Mouse (Mus musculus): ENCODE measurements around the gene Vps35l. TPM values are rescaled to one million over a fixed set of nuclear protein-coding genes. Genes with fewer than 3 reads are reported as not detected.

Vps35l gene
- 67.2 and 68.8 TPM in 2 replicates for polyA plus RNA-seq (2012; rRNA removed)

DNA sequence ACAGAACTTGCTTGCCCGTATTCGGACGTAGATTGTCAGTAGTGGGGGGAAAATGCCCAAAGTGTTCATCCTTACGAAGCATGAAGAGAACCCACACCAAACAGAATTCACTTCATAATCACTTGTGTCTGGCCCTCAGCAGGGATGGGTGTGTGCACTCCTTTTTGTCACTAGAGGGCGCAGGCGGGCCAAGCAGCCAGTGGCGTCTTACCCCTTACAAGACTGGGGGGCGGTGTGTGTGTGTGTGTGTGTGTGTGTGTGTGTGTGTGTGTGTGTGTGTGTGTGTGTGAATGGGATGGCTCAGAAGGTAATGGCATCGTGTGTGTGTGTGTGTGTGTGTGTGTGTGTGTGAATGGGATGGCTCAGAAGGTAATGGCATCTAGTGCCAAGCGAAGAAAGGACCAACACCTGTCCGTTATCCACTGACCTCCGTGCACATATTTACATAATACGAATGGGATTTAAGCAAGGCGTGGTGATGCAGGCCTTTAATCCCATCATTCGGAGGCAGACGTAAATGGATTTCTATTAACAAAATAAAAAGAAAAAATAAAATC lies at the start of gene Vps35l:
TSS of gene Vps35l (plus strand) at position 252 of the 557 bp plus-strand sequence.
- DNase-seq (ENCODE audit: extremely low spot score in 1 of 2, low spot score in 1 of 2), result peak; percentile 69 to 92

DNA sequence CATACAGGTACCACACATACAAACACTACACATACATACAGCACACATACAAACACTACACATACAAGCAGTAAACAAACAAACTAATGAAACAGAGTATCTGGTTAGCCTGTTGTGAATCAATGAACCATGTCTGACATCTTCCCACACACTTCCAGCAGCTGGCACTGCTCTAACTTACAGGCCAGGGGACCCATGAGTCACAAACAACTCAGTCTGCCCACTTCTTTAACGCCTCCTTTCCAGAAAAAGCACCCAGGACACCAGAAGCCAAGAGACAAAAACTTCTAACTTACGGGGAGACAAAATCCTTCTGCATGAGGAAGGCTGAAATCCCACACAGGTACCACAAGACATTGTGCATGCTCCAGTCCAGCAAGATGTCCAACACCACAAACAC lies 48.7 kb upstream of the Vps35l start:
- DNase-seq (ENCODE audit: extremely low spot score in 1 of 2, low spot score in 1 of 2), result peak in 1 of 2 experiments; percentile 59

DNA sequence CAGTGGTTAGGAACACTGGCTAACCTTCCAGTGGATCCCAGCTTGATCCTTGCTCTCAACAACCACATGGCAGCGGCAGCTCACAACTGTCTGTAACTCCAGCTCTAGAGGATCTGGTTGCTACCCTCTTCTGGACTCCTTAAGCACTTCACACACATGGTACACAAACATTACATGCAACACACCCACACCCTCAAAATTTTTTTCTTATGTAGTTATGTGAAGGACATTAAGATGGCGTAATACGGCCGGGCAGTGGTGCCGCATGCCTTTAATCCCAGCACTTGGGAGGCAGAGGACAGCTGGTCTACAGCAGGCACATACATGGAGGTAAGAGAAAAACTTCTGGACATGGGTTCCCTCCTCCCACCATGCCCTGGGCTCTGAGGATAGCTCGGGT lies 43.9 kb upstream of the Vps35l start:
- no peak for DNase-seq (ENCODE audit: extremely low spot score in 1 of 2, low spot score in 1 of 2)

DNA sequence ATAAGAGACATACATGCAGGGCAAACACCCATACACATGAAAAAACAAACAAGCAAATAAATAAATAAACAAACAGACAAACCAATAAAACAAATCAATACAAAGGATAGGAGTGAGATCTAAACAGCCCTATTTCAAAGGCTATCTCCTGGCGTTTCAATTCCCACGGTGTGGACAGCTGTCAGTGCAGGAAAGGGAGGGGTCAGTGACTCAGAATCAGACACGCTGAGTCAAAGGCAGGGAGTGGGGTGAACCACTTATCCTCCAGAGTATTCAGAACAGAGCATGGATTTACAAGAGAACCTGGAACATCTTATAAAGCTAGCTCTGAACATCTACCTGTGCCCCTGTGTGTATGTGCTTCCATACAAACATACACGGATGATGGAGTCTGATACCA lies 42.9 kb upstream of the Vps35l start:
- no peak for DNase-seq (ENCODE audit: extremely low spot score in 1 of 2, low spot score in 1 of 2)

GRCm38 (mm10) chr7:118698882-118699281 lies 41.1 kb upstream of the Vps35l start:
- no peak for DNase-seq (ENCODE audit: extremely low spot score in 1 of 2, low spot score in 1 of 2)

GRCm38 (mm10) chr7:118703144-118703561 lies 36.9 kb upstream of the Vps35l start:
- no peak for DNase-seq (ENCODE audit: extremely low spot score in 1 of 2, low spot score in 1 of 2)

- DNase-seq (ENCODE audit: extremely low spot score in 1 of 2, low spot score in 1 of 2), result no peak
Observed at GRCm38 (mm10) chr7:118704001-118704850, 35.8 kb upstream of the Vps35l start.

DNA sequence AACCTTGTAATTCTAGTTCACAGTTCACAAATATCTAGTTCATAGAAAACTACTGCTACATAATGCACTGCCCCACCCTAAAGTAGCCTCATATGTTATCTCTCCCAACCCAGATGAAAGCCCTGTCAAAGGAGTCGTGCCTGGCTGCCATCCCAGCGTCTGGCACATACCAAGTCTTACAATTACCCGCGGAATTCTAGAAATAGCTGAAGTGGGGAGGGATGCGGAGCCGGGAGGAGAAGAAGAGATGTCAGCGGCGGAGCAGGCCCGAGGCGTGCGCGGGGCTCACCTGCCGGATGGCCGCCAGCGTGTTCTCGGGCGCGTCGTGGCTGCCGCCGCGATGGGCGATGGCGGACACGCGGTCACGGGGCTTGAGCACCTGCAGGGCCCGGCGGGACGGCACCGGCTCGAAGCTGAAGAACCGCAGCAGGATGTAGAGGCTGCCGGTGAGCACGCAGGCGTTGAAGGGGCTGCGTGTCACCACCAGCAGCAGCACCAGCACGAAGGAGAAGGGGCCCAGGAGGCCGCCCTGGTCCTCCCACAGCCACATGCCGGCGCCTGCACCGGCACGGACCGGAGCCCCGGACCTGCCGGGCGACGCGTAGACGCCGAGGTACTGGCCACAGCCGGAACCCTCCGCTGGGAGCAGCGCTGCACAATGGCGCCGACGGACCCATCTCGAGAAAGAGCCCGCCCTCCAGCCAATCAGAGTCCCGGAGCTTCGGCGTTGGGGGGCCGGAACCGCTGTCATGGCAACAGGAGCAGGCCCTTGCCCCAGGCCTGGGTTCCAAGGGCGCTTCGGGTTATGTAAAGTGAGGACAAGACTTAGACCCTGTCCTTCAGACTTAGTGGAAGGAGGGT lies 34.7 kb upstream of the Vps35l start, which contains the start of gene Gde1:
TSS of gene Gde1 (minus strand) at position 678 of the 861 bp plus-strand sequence.
- DNase-seq (ENCODE audit: extremely low spot score in 1 of 2, low spot score in 1 of 2), result peak; percentile 89 to 95

DNA sequence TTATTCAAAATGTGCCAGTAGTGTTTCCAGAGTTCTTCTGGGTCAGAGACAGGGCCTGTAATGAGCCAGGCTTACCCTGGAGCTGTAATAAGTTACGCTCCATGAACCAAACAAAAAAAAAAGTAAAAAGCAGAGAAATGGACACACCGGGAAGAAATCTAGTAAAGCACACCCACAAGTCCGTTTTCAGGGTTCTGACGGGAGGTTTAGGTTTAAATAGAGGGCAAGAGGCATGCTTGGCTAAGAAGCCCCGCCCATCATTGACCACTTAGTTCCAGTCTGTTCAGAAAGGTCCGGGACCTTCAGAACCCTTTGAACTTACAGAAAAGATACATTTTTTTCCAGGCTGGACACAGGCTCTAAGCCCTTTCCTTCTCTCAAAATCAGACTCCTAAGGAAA lies 34.0 kb upstream of the Vps35l start:
- DNase-seq (ENCODE audit: extremely low spot score in 1 of 2, low spot score in 1 of 2), result no peak

GRCm38 (mm10) chr7:118706488-118706887 lies 33.5 kb upstream of the Vps35l start:
- DNase-seq (ENCODE audit: extremely low spot score in 1 of 2, low spot score in 1 of 2), result no peak

DNA sequence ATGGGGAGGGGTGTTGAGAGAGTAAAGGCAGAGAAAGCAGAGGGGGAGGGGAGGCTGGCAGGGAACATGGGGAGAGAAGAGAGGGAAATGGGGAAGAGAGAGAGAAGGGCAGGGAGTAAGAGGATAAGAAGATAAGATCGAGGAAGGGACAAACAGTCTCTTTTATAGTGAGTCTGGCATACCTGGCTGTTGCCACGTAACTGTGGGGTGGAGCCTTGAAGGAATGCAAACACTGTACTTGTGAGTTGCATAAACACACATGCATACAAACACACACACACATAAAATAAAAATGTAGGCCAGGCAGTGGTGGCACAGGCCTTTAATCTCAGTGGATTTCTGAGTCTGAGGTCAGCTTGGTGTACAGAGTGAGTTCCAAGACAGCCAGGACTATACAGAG lies 32.8 kb upstream of the Vps35l start:
- no peak for DNase-seq (ENCODE audit: extremely low spot score in 1 of 2, low spot score in 1 of 2)

DNA sequence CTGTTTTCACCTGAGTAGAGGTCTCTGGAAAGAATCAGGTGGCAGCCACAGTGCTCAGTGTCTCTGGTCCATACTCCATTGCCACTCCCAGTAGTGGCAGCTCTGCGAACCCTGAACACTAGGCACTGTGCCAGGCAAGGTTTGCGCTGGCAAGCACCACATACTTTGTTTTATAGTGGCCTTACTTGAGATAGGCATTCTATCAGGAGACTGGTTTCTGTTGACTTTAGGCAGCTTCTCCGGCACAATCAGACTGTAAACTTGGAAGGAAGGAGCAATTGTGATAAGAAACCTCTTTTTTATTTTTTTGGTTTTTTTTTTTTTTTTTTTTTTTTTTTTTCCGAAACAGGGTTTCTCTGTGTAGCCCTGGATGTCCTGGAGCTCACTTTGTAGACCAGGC lies 32.0 kb upstream of the Vps35l start:
- no peak for DNase-seq (ENCODE audit: extremely low spot score in 1 of 2, low spot score in 1 of 2)

GRCm38 (mm10) chr7:118710776-118711175 lies 29.2 kb upstream of the Vps35l start:
- DNase-seq (ENCODE audit: extremely low spot score in 1 of 2, low spot score in 1 of 2), result no peak

GRCm38 (mm10) chr7:118712228-118713173 lies 27.5 kb upstream of the Vps35l start, which contains the start of gene Ccp110:
Gene Ccp110 (plus strand): TSS chr7:118712552.
- DNase-seq (ENCODE audit: extremely low spot score in 1 of 2, low spot score in 1 of 2), result peak; percentile 97

- DNase-seq (ENCODE audit: extremely low spot score in 1 of 2, low spot score in 1 of 2), result no peak
Observed at GRCm38 (mm10) chr7:118714873-118715272, 25.2 kb upstream of the Vps35l start.

GRCm38 (mm10) chr7:118718066-118718465 lies 22.0 kb upstream of the Vps35l start:
- DNase-seq (ENCODE audit: extremely low spot score in 1 of 2, low spot score in 1 of 2), result no peak

- no peak for DNase-seq (ENCODE audit: extremely low spot score in 1 of 2, low spot score in 1 of 2)
Observed at GRCm38 (mm10) chr7:118723927-118724326, 16.1 kb upstream of the Vps35l start.

- no peak for DNase-seq (ENCODE audit: extremely low spot score in 1 of 2, low spot score in 1 of 2)
Observed at GRCm38 (mm10) chr7:118725459-118725858, 14.6 kb upstream of the Vps35l start.

- no peak for DNase-seq (ENCODE audit: extremely low spot score in 1 of 2, low spot score in 1 of 2)
Observed at GRCm38 (mm10) chr7:118728846-118729587, 11.0 kb upstream of the Vps35l start.

All from frontal cortex, adult 2 months (tissue).